Mouse (Mus musculus): ENCODE results near the gene Agtr2. TPM values are rescaled to one million over a fixed set of nuclear protein-coding genes. Genes with fewer than 3 reads are reported as not detected.
"Not testable (repeated sequence)": the region's sequence is repeated elsewhere in the genome, so short reads cannot be mapped to it uniquely, and the experiment has no call there.

Gene Agtr2
- total RNA-seq (2015; ENCODE audit: low replicate concordance) (not detected in 2 replicates), total RNA-seq (2017; ENCODE audit: low replicate concordance) (not detected in 2 replicates)

- ATAC-seq (replicated peaks; ENCODE audit: low FRiP score, poor library complexity, severe bottlenecking) = no peak
These were observed at the start of gene Agtr2 for GRCm38 (mm10) chrX:21484414-21484813. Agtr2 (plus strand) TSS chrX:21484544.

DNA sequence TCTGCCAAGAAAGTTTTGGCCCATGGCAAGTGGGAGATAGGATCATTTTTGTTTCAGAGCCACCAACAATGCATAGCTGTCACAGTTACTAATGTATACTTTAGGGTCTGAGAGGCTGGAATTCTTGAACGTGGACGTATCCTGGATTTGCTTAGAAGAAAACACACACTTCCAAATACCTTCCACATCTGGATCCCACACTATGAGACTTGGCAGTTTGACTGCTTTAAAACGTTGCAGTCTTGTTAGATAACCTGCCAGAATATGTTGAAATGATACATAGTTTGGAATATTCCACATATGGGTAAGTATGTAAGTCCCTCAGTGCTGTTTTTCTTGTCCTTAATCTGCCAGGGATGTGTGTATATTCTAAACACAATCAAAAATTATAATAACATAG, 31.8 kb upstream of the Agtr2 start:
- no peak for ATAC-seq (replicated peaks; ENCODE audit: low FRiP score, poor library complexity, severe bottlenecking)

- ATAC-seq (replicated peaks; ENCODE audit: low FRiP score, poor library complexity, severe bottlenecking) = no peak
These were observed 3.8 kb downstream of the Agtr2 start for GRCm38 (mm10) chrX:21488111-21488510.

- ATAC-seq (replicated peaks; ENCODE audit: low FRiP score, poor library complexity, severe bottlenecking) = no peak
These were observed 15.9 kb downstream of the Agtr2 start for GRCm38 (mm10) chrX:21500242-21500641.

DNA sequence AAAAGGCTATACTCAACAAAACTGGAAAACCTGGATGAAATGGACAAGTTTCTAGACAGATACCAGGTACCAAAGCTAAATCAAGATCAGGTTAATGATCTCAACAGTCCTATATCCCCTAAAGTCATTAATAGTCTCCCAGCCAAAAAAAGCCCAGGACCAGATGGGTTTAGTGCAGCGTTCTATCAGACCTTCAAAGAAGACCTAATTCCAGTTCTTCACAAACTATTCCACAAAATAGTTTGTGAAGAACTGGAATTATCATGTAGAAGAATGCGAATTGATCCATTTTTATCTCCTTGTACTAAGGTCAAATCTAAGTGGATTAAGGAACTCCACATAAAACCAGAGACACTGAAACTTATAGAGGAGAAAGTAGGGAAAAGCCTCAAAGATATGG, 23.0 kb downstream of the Agtr2 start:
- not testable (repeated sequence) for ATAC-seq (replicated peaks; ENCODE audit: low FRiP score, poor library complexity, severe bottlenecking)

DNA sequence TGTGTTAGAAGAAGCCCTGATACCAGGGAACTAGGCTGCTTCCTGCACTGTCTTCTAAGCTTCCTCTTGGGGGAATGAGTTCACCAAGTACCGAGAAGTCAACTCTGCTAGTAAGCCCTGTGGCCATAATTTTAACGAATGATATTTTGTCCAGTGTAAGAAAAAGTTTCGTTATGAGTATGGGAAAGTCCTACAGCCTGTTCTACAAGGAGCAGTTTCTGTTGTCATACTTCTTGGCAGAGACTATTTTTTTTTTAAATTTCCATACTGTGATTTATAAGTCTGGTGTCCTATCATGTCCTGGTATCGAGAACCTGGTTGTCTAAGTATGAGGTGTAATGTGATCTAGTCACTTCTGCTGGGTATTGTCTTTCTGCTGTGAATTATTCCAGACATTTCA, 38.2 kb downstream of the Agtr2 start:
- no peak for ATAC-seq (replicated peaks; ENCODE audit: low FRiP score, poor library complexity, severe bottlenecking)

Other genes starting within 250 kb of the Agtr2 start
- gene Slc6a14, start 230.4 kb downstream of the Agtr2 start, total RNA-seq (2015; ENCODE audit: low replicate concordance) = not detected in 2 replicates
- not detected in 2 replicates for gene Slc6a14, start 230.4 kb downstream of the Agtr2 start, total RNA-seq (2017; ENCODE audit: low replicate concordance)